Mouse (Mus musculus) neural tube, embryonic 13.5 days (tissue): ENCODE measurements around the gene Ccdc17. TPM values are rescaled to one million over a fixed set of nuclear protein-coding genes. Genes with fewer than 3 reads are reported as not detected.

ENCODE experiments used
- ATAC-seq: fragments of 200-750 bp; cut with Nextera tagmentation; 2 replicates; pipeline ENCODE4 v1.8.0; 2017; ENCODE audit warnings: low read depth, mild to moderate bottlenecking, moderate TSS enrichment, moderate library complexity
- H3K27ac ChIP-seq: fragments of 300-500 bp; sonication (generic); replicated peaks from 2 replicates; pipeline ENCODE4 v1.5.1; 2015; ENCODE audit warnings: moderate library complexity, mild to moderate bottlenecking, inconsistent platforms
- H3K27me3 ChIP-seq: fragments of 300-500 bp; sonication (generic); 2 replicates; pipeline ENCODE4 v1.6.1; 2015; ENCODE audit warnings: mild to moderate bottlenecking, inconsistent platforms
- H3K36me3 ChIP-seq: fragments of 300-500 bp; sonication (generic); 2 replicates; pipeline ENCODE4 v1.6.1; 2015; ENCODE audit warnings: mild to moderate bottlenecking, inconsistent platforms
- H3K4me1 ChIP-seq: fragments of 300-500 bp; sonication (generic); replicated peaks from 2 replicates; pipeline ENCODE4 v1.6.1; 2015; ENCODE audit warnings: inconsistent platforms
- H3K4me2 ChIP-seq: fragments of 300-500 bp; sonication (generic); 2 replicates; pipeline ENCODE4 v1.6.1; 2015; ENCODE audit warnings: inconsistent platforms, mild to moderate bottlenecking, moderate library complexity
- H3K4me3 ChIP-seq: fragments of 300-500 bp; sonication (generic); 2 replicates; pipeline ENCODE4 v1.5.1; 2015; ENCODE audit warnings: mild to moderate bottlenecking, inconsistent platforms
- H3K9ac ChIP-seq: fragments of 300-500 bp; sonication (generic); 2 replicates; pipeline ENCODE4 v1.6.1; 2015; ENCODE audit warnings: moderate library complexity, mild to moderate bottlenecking, inconsistent platforms
- H3K9me3 ChIP-seq: fragments of 300-500 bp; sonication (generic); 2 replicates; pipeline ENCODE4 v1.6.1; 2016; ENCODE audit warnings: inconsistent platforms
- WGBS: fragments of 180-500 bp; shearing (Covaris S2); methylation state at CpG from one replicate; pipeline ENCODE4 v1.1.7; 2015; 5-methylcytosine and 5-hydroxymethylcytosine counted together
- polyA plus RNA-seq: library from polyadenylated mRNA; unstranded; fragments of >200 nt; fragmentation: Nextera tagmentation; extraction: Ambion mirVana; gene quantifications from 2 replicates; pipeline ENCODE4 v1.2.1, GENCODE M21; 2015

Gene Ccdc17
- polyA plus RNA-seq, 1 experiment from 2014 or later, result 4.3 TPM

DNA sequence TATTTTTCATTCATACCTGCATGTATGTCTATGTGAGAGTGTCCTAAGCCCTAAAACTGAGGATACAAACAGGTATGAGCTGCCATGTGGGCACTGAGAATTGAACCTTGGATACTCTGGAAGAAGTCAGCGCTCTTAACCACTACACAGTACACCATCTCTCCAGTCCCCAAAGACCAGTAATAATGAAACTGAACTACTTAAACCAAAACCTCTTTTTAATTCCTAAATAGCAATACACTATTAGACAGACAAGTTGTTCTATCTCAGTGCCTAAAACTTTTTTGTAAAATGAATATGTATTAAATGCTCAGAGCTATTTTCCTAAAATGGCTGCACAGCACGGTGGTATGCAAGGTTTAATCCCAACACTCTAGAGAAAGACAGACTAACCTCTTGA, 18.8 kb downstream of the Ccdc17 start:
- Histone ChIP-seq H3K4me1 (no peaks in the 10 kb centered on the region), H3K27ac (no peak overlapping the region), H3K4me2 (no peak overlapping the region), H3K4me3 (no peak overlapping the region), H3K27me3 (no peaks in the 10 kb centered on the region), H3K36me3 (peaks cover 72% of the 10 kb centered on the region), H3K9me3 (no peaks in the 10 kb centered on the region), H3K9ac (no peak overlapping the region)
- 95% methylated on average over 2 of the region's 2 CpGs for WGBS
- no peak for ATAC-seq

DNA sequence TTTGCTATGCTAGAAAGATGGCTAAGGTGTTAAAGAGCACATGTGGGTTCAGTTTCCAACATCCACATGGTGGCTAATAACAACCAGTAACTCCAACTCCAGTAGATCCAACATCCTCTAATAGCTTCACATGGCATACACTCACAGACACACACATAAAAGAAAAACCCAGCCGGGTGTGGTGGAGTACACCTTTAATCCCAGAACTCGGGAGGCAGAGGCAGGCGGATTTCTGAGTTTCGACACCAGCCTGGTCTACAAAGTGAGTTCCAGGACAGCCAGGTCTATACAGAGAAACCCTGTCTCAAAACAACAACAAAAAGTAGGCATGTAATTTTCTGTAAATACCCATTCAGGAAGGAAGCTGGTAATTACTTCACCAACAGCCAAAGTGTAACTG, 28.4 kb downstream of the Ccdc17 start:
- H3K27ac ChIP-seq, result no peak overlapping the region
- H3K4me3 ChIP-seq, result no peak overlapping the region
- H3K9ac ChIP-seq, result no peak overlapping the region
- no peak for ATAC-seq
- H3K4me1 ChIP-seq, result peaks cover 26% of the 10 kb centered on the region
- H3K36me3 ChIP-seq, result peaks cover 27% of the 10 kb centered on the region
- no peaks in the 10 kb centered on the region for H3K9me3 ChIP-seq
- H3K27me3 ChIP-seq, result no peaks in the 10 kb centered on the region
- 91% methylated on average over 4 of the region's 4 CpGs for WGBS
- no peak overlapping the region for H3K4me2 ChIP-seq

DNA sequence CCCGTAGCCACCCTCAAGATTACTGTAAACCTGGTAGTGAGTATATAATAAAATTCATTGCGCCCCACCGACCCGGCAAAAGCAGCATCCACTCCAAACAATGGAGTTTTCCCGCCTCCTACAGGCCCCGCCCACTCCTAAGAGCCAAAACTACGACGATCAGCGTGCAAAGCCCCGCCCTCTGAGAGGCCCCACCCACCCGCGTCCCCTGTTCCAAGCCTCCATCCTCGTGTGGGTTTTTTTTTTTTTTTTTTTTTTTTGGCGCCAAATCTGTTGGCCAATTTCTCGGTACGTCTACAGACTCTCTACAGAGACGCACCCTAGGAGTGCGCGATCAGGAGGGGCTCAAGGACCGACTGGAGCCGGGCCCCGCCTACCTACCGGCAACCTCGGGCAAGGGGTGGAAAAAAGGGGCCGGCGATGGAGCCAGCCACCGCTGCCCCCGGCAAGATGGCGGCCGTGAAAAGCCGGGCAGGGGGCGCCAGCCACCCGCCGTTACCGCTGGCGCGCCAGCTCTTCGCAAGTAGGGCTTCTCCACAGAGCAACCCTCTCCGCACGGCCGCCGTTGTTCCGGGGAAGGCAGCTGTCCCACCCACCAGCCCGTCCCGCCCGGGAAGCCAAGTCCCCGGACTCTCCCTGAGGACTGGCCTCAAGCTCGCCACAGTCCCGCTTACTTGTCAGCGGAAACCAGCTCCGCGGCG, 30.4 kb downstream of the Ccdc17 start:
- peak overlapping the region; percentile 96 for H3K27ac ChIP-seq
- peak; percentile 82 for ATAC-seq
- H3K4me3 ChIP-seq, result peak overlapping the region; percentile 94
- under 1% methylated on average over 53 of the region's 53 CpGs for WGBS
- peak overlapping the region; percentile 89 for H3K9ac ChIP-seq
- H3K4me1 ChIP-seq, result peaks cover 26% of the 10 kb centered on the region
- H3K4me2 ChIP-seq, result peak overlapping the region; percentile 78
- no peaks in the 10 kb centered on the region for H3K9me3 ChIP-seq
- H3K36me3 ChIP-seq, result peaks cover 12% of the 10 kb centered on the region
- no peaks in the 10 kb centered on the region for H3K27me3 ChIP-seq

DNA sequence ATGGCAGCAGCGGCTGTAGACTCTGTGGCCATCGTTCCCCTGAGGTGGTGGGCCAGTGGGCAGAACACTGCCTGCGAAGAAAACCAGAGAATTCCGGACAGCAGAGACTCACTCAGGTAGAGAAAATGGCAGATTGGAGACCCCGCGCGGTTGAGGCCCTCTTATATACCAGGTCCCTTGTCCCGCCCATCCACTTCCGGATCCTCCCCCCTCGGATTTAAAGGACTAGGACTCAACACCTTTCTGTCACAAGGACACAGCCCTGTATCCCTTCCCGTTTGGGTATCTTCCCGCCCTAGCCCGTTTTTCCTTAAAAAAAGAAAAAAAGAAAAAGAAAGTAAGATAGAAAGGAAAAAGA, 30.9 kb downstream of the Ccdc17 start:
- Histone ChIP-seq H3K4me2 (peak overlapping the region; percentile 78), H3K27ac (peak overlapping the region; percentile 96), H3K27me3 (no peaks in the 10 kb centered on the region), H3K4me1 (peaks cover 26% of the 10 kb centered on the region), H3K36me3 (peaks cover 12% of the 10 kb centered on the region), H3K4me3 (peak overlapping the region; percentile 94), H3K9ac (peak overlapping the region; percentile 89), H3K9me3 (no peaks in the 10 kb centered on the region)
- WGBS, result under 1% methylated on average over 13 of the region's 13 CpGs
- ATAC-seq, result peak; percentile 95

DNA sequence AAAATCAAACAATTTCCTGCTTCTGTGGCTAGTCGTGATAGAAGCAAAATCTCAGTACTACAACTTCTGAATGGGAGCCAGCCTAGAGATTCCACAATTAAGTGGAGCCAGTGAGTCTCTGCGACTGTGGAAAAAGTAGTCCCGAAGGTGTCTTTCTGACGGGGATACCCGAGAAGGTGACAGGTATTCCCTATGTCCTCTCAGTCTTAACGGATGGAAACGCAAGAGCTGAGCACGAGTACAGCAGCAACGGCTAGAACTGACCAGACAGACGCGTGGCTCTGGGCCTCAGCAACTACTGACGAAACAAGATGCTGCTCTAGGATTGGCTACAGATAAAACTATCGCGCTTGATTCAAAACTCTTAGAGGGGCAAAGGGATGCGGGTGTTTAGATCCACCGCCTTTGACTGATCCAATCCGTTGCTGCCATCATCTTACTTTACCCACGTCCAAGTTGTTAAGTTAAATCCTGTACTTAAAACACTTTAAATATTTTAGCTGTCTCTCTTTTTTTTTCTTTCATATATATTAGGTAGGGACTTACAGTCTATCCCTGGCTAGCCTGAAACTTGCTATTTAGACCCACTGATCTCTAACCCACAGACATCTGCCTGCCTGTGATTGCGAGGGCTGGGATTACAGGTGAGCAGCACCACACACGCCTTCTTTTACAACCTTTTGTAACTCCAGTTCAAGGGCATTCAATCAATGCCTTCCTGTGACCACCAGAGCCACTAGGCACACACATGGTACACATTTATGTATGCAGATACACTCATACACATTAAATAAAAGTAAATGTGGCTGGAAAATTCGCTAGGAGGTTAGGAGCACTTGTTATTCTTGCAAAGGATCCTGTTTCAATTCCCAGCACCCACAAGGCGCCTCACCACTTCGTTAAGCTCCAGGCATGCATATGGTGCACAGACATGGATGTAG, 31.5 kb downstream of the Ccdc17 start, which contains the start of gene Nasp:
Gene Nasp, minus strand, starts transcription at position 220 of the 941 bp plus-strand sequence.
- Histone ChIP-seq H3K4me2 (peak within 1 kb of the TSS; percentile 78), H3K27ac (peak within 1 kb of the TSS; percentile 96), H3K27me3 (no peaks in the 10 kb centered on the region), H3K9me3 (no peaks in the 10 kb centered on the region), H3K4me1 (peaks cover 26% of the 10 kb centered on the region), H3K36me3 (peaks cover 10% of the 10 kb centered on the region), H3K9ac (peak within 1 kb of the TSS; percentile 89), H3K4me3 (peak within 1 kb of the TSS; percentile 94)
- ATAC-seq, result peak; percentile 89
- WGBS, result 8% methylated on average over 23 of the region's 23 CpGs

DNA sequence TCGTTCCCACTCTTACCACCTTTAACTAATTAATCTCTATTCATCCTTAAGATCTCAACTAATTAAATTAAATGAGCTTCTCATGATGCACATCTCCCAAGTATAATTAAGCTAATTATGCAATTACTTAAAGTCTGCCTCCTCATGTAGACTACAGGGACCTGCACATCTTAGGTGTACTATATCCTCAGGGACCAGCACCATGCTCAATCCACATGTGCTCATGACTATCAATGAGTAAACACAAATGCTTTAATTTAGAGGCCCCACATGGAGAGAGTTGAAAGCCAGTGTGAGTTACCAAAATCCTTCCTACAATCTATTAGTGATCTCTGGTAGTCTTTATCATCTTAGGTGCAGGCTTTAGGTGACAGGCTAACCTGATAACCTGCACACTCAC, 38.7 kb downstream of the Ccdc17 start:
- Histone ChIP-seq H3K9me3 (no peaks in the 10 kb centered on the region), H3K36me3 (peaks cover 75% of the 10 kb centered on the region), H3K4me1 (no peaks in the 10 kb centered on the region), H3K27me3 (no peaks in the 10 kb centered on the region), H3K27ac (no peak overlapping the region), H3K9ac (no peak overlapping the region), H3K4me3 (no peak overlapping the region), H3K4me2 (no peak overlapping the region)
- ATAC-seq, result no peak
- 86% methylated on average over 1 of the region's 1 CpGs for WGBS

DNA sequence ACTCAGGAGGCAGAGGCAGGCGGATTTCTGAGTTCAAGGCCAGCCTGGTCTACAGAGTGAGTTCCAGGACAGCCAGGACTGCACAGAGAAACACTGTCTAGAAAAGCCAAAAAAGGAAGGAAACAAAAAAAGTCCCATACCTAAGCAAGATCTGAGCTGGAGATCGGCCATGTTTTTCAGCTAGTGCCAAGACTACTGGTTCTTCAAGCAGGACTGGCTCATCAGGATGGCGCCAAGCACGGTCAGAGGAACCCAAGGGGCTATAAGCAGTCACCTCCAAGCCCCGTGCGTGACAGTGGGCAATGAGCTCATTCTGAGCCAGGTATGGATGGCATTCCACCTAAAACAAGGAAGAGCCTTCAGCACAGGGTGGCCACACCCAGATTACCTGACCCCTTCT, 42.4 kb downstream of the Ccdc17 start:
- no peak overlapping the region for H3K4me2 ChIP-seq
- no peak overlapping the region for H3K9ac ChIP-seq
- no peak overlapping the region for H3K4me3 ChIP-seq
- peaks cover 93% of the 10 kb centered on the region for H3K36me3 ChIP-seq
- whole genome bisulfite sequencing, result 96% methylated on average over 6 of the region's 6 CpGs
- no peak overlapping the region for H3K27ac ChIP-seq
- no peaks in the 10 kb centered on the region for H3K4me1 ChIP-seq
- no peaks in the 10 kb centered on the region for H3K27me3 ChIP-seq
- no peaks in the 10 kb centered on the region for H3K9me3 ChIP-seq
- no peak for ATAC-seq

DNA sequence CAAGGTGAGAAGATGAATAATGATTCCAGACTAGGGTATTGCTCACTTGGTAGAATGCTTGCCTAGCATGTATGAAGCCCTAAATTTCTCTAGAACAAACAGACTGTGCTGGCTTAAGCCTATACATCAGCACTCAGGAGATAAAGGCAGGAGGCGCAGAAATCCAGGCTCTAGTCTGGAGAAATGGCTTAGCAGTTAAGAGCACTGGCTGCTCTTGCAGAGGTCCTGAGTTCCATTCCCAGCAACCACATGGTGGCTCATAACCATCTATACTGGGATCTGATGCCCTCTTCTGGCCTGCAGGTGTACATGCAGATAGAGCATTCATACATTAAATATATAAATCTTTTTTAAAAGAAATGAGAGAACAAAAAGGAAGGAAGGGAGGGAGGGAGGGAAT, 45.6 kb downstream of the Ccdc17 start:
- Histone ChIP-seq H3K4me3 (no peak overlapping the region), H3K9ac (no peak overlapping the region), H3K27me3 (no peaks in the 10 kb centered on the region), H3K4me1 (peaks cover 13% of the 10 kb centered on the region), H3K36me3 (peaks cover 76% of the 10 kb centered on the region), H3K4me2 (no peak overlapping the region), H3K27ac (no peak overlapping the region), H3K9me3 (no peaks in the 10 kb centered on the region)
- no peak for ATAC-seq
- WGBS, result 92% methylated on average over 1 of the region's 1 CpGs

DNA sequence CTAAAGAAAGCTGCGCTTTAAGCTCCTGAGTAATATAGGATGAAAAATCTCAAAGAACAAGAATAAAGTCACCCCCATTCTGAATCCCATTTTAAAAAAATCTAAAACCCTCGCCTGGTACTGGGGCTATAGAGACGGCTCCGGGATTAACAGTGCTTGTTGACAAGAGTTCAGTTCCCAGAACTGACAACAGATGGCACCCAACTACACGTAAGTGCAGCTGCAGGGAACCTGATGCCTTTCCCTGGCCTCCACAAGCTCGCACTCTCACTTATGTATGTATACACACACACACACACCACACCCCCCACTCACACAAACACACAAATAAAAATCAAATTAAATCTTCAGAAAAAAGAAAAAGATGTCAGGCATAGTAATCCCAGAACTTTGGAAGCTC, 47.9 kb downstream of the Ccdc17 start:
- Histone ChIP-seq H3K27ac (no peak overlapping the region), H3K9ac (no peak overlapping the region), H3K9me3 (no peaks in the 10 kb centered on the region), H3K36me3 (peaks cover 71% of the 10 kb centered on the region), H3K4me1 (peaks cover 36% of the 10 kb centered on the region), H3K4me2 (no peak overlapping the region), H3K4me3 (no peak overlapping the region), H3K27me3 (no peaks in the 10 kb centered on the region)
- no peak; the same call in 1 of the 2 replicates for ATAC-seq
- 60% methylated on average over 6 of the region's 6 CpGs for WGBS

DNA sequence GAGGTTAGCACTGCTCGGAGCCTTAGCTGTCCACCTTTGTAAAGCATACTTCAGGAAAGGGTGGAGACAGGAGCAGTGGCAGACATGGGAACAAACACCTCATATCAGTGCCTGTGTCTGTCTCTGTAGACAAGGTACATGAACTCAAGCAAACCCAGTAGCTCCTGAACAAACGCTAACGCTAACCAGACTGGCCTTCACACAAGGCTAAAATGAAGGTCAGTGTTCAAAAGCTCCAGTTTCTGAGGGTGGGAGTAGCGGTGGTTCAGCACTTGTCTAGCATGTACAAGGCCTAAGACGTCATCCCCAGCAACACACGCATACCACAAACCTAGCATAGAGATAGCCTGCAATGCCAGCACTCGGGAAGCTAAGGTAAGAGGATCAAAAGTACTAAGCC, 49.2 kb downstream of the Ccdc17 start:
- no peak overlapping the region for H3K4me3 ChIP-seq
- no peak overlapping the region for H3K27ac ChIP-seq
- H3K36me3 ChIP-seq, result peaks cover 60% of the 10 kb centered on the region
- no peak overlapping the region for H3K9ac ChIP-seq
- no peak for ATAC-seq
- H3K9me3 ChIP-seq, result no peaks in the 10 kb centered on the region
- no peaks in the 10 kb centered on the region for H3K27me3 ChIP-seq
- WGBS, result 92% methylated on average over 7 of the region's 7 CpGs
- peaks cover 49% of the 10 kb centered on the region for H3K4me1 ChIP-seq
- no peak overlapping the region for H3K4me2 ChIP-seq

DNA sequence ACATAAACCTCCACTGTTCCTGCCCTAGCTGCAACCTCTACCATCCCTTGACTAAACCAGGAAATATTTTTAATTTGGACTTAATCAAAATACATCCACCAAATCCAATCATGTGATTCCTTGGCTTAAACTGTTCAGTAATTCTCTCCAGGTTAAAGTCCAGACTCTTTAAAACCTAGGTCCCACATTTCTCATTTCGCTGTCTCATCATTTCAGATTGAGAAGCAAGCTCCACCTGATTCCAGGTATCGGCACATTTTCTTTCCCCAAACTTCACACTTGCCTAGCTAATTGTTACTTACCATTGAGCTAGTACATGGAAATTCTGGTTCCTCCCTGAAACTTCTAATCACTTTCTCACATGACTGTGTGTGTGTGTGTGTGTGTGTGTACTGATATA, 53.0 kb downstream of the Ccdc17 start:
- Histone ChIP-seq H3K4me1 (peaks cover 55% of the 10 kb centered on the region), H3K36me3 (peaks cover 27% of the 10 kb centered on the region), H3K27me3 (no peaks in the 10 kb centered on the region), H3K4me3 (peak overlapping the region; percentile 72; the same call in 1 of the 2 replicates), H3K4me2 (peak overlapping the region; percentile 83), H3K9ac (peak overlapping the region; percentile 18; the same call in 1 of the 2 replicates), H3K9me3 (no peaks in the 10 kb centered on the region), H3K27ac (no peak overlapping the region)
- no peak for ATAC-seq
- WGBS, result 98% methylated on average over 2 of the region's 2 CpGs
